Mouse (Mus musculus): ENCODE measurements at regions not wholly inside any gene's neighbourhood (a gene's known extent, or its start where the extent isn't known, plus 50 kb on each side); places are given as distances from the start of the nearest gene placed in this dataset.
"Not testable (repeated sequence)": the region's sequence is repeated elsewhere in the genome, so short reads cannot be mapped to it uniquely, and the experiment has no call there.

DNA sequence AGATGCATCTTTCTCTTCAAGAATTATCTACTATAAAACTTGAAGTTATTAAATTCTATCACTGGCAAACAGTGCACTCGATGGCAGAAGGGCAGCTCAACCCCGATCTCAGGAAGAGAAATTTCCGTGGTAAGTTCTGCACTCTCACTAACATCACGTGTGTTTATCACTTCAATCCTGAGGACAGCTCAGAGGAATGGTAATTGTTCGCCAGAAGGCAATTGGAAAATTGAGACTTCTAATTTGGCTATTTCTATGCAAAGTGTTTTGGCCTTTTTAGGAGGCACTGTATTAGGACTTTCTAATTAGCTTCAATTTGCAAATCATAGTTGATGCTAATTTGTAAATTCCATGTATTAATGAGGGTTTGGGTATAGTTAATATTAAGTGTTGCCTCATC is 977.3 kb downstream of the Defb40 start:
- no peak for DNase-seq (ENCODE audit: low spot score)
- no peak for ATAC-seq (replicated peaks; ENCODE audit: low FRiP score, low read depth)
- no peaks in the 10 kb centered on the region for H3K27me3 ChIP-seq (ENCODE audit: insufficient read depth, low read length)
- H3K36me3 ChIP-seq (ENCODE audit: insufficient read depth, low read length), result no peaks in the 10 kb centered on the region
- no peak overlapping the region for H3K4me2 ChIP-seq (ENCODE audit: low read length)
- H3K4me1 ChIP-seq (replicated peaks; ENCODE audit: insufficient read depth, low read length), result no peaks in the 10 kb centered on the region
- H3K9ac ChIP-seq (ENCODE audit: low read depth, low read length), result no peak overlapping the region
- no peak overlapping the region for H3K4me3 ChIP-seq (replicated peaks; ENCODE audit: low read depth, low read length)
- no peak overlapping the region for H3K27ac ChIP-seq
- TF ChIP-seq CTCF (IDR thresholded peaks at IDR 0.05; ENCODE audit: low read depth), result no peak
- no peaks in the 10 kb centered on the region for H3K9me3 ChIP-seq (replicated peaks; ENCODE audit: low read length)
- WGBS, result 80% methylated on average over 5 of the region's 5 CpGs

DNA sequence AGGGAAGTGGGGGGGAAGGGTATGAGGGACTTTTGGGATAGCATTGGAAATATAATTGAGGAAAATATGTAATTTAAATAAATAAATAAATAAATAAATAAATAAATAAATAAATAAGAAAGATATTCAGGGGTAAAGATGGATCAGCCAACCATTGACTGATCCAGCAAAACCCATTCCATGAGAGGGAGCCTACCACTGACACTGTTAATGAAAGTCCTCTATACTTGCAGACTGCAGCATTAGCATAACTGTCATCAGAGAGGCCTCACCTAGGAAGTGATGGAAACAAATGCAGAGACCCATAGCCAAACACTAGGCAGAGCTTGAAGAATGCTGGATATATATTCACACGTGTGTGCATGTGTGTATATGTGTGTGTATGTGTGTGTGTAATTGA is 993.3 kb downstream of the Defb40 start:
- no peaks in the 10 kb centered on the region for H3K36me3 ChIP-seq (ENCODE audit: insufficient read depth, low read length)
- H3K4me2 ChIP-seq (ENCODE audit: low read length), result no peak overlapping the region
- DNase-seq (ENCODE audit: low spot score), result no peak
- no peak overlapping the region for H3K9ac ChIP-seq (ENCODE audit: low read depth, low read length)
- H3K4me1 ChIP-seq (replicated peaks; ENCODE audit: insufficient read depth, low read length), result no peaks in the 10 kb centered on the region
- TF ChIP-seq CTCF (IDR thresholded peaks at IDR 0.05; ENCODE audit: low read depth), result no peak
- no peaks in the 10 kb centered on the region for H3K9me3 ChIP-seq (replicated peaks; ENCODE audit: low read length)
- ATAC-seq (replicated peaks; ENCODE audit: low FRiP score, low read depth), result no peak
- no peak overlapping the region for H3K27ac ChIP-seq
- no peak overlapping the region for H3K4me3 ChIP-seq (replicated peaks; ENCODE audit: low read depth, low read length)
- H3K27me3 ChIP-seq (ENCODE audit: insufficient read depth, low read length), result no peaks in the 10 kb centered on the region
- WGBS, result 65% methylated on average over 1 of the region's 1 CpGs

DNA sequence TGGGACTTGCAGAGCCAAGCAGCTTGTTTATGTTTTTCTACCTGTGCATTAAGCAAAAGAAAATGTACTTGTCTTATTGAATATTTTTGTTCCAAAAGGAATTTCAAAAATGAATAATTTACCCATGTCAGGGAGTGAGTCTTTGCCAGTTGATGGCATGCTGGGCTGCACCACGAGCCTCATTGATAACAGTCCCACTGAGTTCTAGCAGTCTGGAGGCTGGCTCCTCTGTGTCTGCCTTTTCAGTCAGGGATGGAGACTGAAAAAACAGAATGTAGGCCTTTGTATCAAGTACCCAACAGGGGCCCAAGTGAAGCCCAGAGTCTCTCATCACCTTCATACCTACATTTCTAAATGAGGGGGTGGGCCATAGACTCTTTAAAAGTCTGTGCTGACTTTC is 1029.2 kb downstream of the Defb40 start:
- ATAC-seq (replicated peaks; ENCODE audit: low FRiP score, low read depth), result no peak
- Histone ChIP-seq H3K4me1 (replicated peaks; ENCODE audit: insufficient read depth, low read length) (no peaks in the 10 kb centered on the region), H3K4me2 (ENCODE audit: low read length) (no peak overlapping the region), H3K27ac (no peak overlapping the region), H3K4me3 (replicated peaks; ENCODE audit: low read depth, low read length) (no peak overlapping the region), H3K9me3 (replicated peaks; ENCODE audit: low read length) (no peaks in the 10 kb centered on the region), H3K36me3 (ENCODE audit: insufficient read depth, low read length) (no peaks in the 10 kb centered on the region), H3K9ac (ENCODE audit: low read depth, low read length) (no peak overlapping the region), H3K27me3 (ENCODE audit: insufficient read depth, low read length) (no peaks in the 10 kb centered on the region)
- whole genome bisulfite sequencing, result 75% methylated on average over 1 of the region's 1 CpGs
- TF ChIP-seq CTCF (IDR thresholded peaks at IDR 0.05; ENCODE audit: low read depth), result no peak
- DNase-seq (ENCODE audit: low spot score), result no peak

DNA sequence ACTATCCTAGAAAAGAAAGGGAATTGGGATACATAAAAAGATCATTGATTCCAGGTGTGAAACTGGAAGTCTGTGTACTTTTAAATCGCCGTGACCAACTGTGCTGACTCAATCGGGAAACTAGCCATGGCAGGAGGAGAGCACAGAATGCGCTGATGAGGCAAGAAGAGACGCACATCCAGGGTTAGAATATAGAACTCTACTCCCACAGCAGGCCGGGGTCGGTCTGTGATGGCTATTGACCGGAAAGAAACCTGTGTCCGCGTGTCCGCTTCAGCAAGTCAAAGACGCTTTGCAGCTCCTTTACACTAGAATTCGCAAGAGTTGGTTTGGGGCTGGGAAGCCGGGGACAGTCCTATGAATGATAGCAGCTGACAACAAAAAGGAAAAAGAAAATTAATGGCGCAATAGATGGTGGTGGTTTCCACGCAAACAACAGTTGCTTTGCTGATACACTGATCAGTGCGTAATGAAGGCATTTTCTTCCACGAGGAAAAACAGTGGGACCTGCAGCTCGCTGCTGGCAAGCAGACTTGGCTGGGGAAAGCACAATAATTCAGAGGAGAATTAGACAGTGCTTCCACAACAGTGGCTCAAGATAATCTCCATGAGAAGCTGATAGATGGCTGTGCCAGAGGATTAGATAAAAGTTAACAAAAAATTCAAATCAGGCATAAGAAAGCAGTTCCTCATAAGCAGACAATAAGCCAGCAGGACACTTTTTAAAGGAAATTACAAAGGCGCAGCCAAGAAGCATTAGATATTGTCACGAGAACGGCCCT is 1029.8 kb downstream of the Defb40 start:
- Histone ChIP-seq H3K9me3 (replicated peaks; ENCODE audit: low read length) (no peaks in the 10 kb centered on the region), H3K9ac (ENCODE audit: low read depth, low read length) (no peak overlapping the region), H3K4me1 (replicated peaks; ENCODE audit: insufficient read depth, low read length) (no peaks in the 10 kb centered on the region), H3K4me3 (replicated peaks; ENCODE audit: low read depth, low read length) (no peak overlapping the region), H3K36me3 (ENCODE audit: insufficient read depth, low read length) (no peaks in the 10 kb centered on the region), H3K27ac (no peak overlapping the region), H3K4me2 (ENCODE audit: low read length) (no peak overlapping the region), H3K27me3 (ENCODE audit: insufficient read depth, low read length) (no peaks in the 10 kb centered on the region)
- no peak for ATAC-seq (replicated peaks; ENCODE audit: low FRiP score, low read depth)
- no peak for TF ChIP-seq CTCF (IDR thresholded peaks at IDR 0.05; ENCODE audit: low read depth)
- 88% methylated on average over 22 of the region's 22 CpGs for WGBS
- DNase-seq (ENCODE audit: low spot score), result no peak

DNA sequence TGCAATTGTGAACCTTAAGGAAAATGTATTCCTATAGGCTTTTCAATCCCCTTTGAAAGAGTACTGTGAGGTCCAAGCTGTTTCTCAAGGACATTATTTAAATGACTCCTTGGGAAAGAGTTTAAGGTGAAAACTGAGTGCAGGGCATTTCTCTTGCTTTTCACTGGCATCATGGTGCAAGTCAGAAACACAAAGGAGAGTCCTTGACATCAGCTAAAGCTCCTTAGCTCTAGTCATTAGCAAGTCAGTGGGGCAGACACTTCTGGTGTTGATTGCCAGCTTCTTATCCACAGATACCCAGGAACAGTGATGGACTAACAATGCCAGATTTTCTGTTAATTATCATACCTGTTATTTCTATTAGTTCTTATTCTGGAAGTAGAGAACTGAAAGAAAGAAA is 1043.4 kb downstream of the Defb40 start:
- H3K9ac ChIP-seq (ENCODE audit: low read depth, low read length), result no peak overlapping the region
- H3K27me3 ChIP-seq (ENCODE audit: insufficient read depth, low read length), result no peaks in the 10 kb centered on the region
- DNase-seq (ENCODE audit: low spot score) (no peak), ATAC-seq (replicated peaks; ENCODE audit: low FRiP score, low read depth) (no peak)
- no peaks in the 10 kb centered on the region for H3K9me3 ChIP-seq (replicated peaks; ENCODE audit: low read length)
- no peaks in the 10 kb centered on the region for H3K36me3 ChIP-seq (ENCODE audit: insufficient read depth, low read length)
- H3K4me2 ChIP-seq (ENCODE audit: low read length), result no peak overlapping the region
- no peak overlapping the region for H3K27ac ChIP-seq
- TF ChIP-seq CTCF (IDR thresholded peaks at IDR 0.05; ENCODE audit: low read depth), result no peak
- no peaks in the 10 kb centered on the region for H3K4me1 ChIP-seq (replicated peaks; ENCODE audit: insufficient read depth, low read length)
- no peak overlapping the region for H3K4me3 ChIP-seq (replicated peaks; ENCODE audit: low read depth, low read length)

DNA sequence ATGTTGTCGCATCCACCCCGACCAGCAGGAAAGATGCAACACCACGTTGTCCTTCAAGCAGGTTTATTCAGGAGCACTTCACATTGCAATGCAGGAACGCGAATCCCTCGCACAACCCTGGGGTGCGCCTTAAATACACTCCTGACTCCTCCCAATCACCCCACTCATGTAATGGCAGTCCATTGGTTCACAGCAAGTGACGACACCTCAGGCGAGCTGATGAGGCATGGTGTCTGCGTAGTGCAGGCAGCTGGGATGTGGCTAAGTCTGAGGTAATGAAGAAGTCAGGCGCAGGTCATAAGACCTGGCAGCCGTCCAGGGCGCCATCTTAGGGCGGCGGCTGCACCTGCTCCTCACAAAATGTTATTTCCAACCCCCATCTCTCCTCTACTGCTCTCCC is 1068.7 kb downstream of the Defb40 start:
- H3K27ac ChIP-seq, result no peak overlapping the region
- H3K4me1 ChIP-seq (replicated peaks; ENCODE audit: insufficient read depth, low read length), result no peaks in the 10 kb centered on the region
- ATAC-seq (replicated peaks; ENCODE audit: low FRiP score, low read depth) (no peak), DNase-seq (ENCODE audit: low spot score) (no peak)
- H3K36me3 ChIP-seq (ENCODE audit: insufficient read depth, low read length), result no peaks in the 10 kb centered on the region
- no peaks in the 10 kb centered on the region for H3K27me3 ChIP-seq (ENCODE audit: insufficient read depth, low read length)
- H3K9me3 ChIP-seq (replicated peaks; ENCODE audit: low read length), result no peaks in the 10 kb centered on the region
- H3K4me3 ChIP-seq (replicated peaks; ENCODE audit: low read depth, low read length), result no peak overlapping the region
- H3K9ac ChIP-seq (ENCODE audit: low read depth, low read length), result no peak overlapping the region
- no peak overlapping the region for H3K4me2 ChIP-seq (ENCODE audit: low read length)
- WGBS, result 92% methylated on average over 15 of the region's 15 CpGs
- TF ChIP-seq CTCF (IDR thresholded peaks at IDR 0.05; ENCODE audit: low read depth), result no peak

DNA sequence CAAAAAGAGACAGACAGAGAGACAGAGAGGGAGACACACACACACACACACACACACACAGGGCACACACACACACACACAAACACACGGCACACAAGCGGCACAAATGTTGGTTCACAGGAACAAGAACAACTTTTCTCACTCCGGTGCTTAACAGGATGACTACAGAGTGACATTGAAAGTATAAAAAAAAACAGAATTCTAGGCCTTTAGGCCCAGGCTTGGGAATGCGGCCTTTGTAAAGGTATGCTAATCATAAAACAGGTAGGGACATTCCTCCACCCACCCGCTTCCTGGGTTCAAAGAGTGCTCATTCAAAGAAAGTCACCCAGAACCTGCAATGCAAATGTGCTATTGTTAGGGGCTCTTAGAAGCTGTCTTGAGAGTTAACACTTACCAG is 1089.5 kb downstream of the Defb40 start:
- 62% methylated on average over 5 of the region's 5 CpGs for WGBS
- not testable (repeated sequence) for H3K4me2 ChIP-seq (ENCODE audit: low read length); ATAC-seq (replicated peaks; ENCODE audit: low FRiP score, low read depth); H3K27me3 ChIP-seq (ENCODE audit: insufficient read depth, low read length); H3K36me3 ChIP-seq (ENCODE audit: insufficient read depth, low read length); H3K4me3 ChIP-seq (replicated peaks; ENCODE audit: low read depth, low read length); H3K9ac ChIP-seq (ENCODE audit: low read depth, low read length); H3K9me3 ChIP-seq (replicated peaks; ENCODE audit: low read length); DNase-seq (ENCODE audit: low spot score); H3K27ac ChIP-seq; H3K4me1 ChIP-seq (replicated peaks; ENCODE audit: insufficient read depth, low read length)

All from kidney, postnatal 0 days (tissue).